Mouse (Mus musculus) cerebellum, postnatal 10 days (tissue): ENCODE results near the gene Ninj2.
A peak's percentile ranks its signal among the peaks of the same experiment; 100 is the strongest.

ENCODE experiments used
- DNase-seq, 2 experiments: peaks; one replicate each; pipeline ENCODE4 v3.0.0; 2021; ENCODE audit warnings: mixed read lengths in 2 of 2

Gene Ninj2

DNA sequence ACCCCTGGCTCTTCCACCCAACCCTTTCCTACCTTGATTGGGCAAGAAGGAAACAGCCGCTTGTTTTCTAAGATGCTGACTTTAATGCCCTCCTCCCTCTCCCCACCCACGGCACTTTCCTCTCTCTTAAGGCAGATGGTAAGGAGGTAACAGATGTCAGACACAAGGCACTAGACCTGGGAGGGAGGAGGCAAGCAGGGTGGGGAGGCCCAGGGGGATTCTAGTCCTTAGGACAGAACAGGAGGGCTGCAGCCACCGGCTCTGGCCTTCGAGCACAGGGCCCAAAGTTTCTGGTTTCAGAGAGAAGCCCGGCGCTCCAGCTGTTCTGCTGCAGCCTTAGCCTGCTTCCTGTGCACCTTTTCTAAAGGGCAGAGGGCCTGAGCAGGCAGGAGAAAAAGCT, 108.8 kb downstream of the Ninj2 start:
- no peak for DNase-seq

DNA sequence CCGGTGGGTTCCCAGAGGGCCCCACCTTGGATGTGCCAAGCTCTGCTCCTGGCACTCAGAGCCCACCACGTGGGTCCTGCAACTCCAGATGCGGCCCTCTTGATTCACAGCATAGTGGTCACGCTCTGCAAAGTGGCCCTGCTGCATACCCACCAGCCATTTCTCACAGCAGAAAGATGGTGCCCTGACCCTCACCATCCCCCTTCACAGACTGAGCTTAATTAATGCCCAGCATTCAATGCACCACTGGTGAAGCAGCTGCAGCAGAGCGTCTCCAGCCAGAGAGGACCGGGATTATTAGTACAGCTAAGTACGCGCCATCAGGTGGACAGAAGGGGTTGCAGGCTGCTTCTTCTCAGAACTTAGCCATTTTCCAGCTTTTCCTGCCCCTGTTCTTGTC, 109.3 kb downstream of the Ninj2 start:
- peak in 1 of 2 experiments; percentile 38 for DNase-seq

- DNase-seq = no peak
Measured at GRCm38 (mm10) chr6:120206586-120206985, 113.4 kb downstream of the Ninj2 start.

- DNase-seq = no peak
Measured at GRCm38 (mm10) chr6:120211536-120211935, 118.4 kb downstream of the Ninj2 start.

GRCm38 (mm10) chr6:120216702-120217101, 123.6 kb downstream of the Ninj2 start:
- DNase-seq = no peak

GRCm38 (mm10) chr6:120219281-120219680, 126.1 kb downstream of the Ninj2 start:
- DNase-seq = no peak

GRCm38 (mm10) chr6:120222669-120223068, 129.5 kb downstream of the Ninj2 start:
- DNase-seq = peak; percentile 74 to 77

- peak; percentile 46 to 47 for DNase-seq
Measured at GRCm38 (mm10) chr6:120225355-120225754, 132.2 kb downstream of the Ninj2 start.

DNA sequence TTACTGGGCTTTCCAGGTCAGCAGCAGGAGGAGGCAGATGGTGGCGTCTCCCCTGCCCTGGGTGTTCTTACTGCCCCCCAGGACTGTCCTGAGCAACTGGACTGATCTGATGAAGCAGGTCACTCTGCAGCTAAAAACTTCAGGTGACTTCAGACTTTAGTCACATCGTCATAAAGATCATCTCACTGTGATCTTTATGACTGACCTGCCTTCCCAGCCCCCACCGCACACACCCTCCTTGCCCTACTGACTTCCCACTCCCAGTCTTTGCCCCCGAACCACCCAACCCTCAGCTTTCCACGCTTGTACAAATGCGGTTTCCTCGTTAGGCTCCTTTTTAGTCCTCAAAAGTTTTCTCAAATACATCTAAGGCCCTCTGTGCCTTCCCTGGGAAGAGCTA, 133.9 kb downstream of the Ninj2 start:
- DNase-seq = no peak

GRCm38 (mm10) chr6:120229806-120230205, 136.7 kb downstream of the Ninj2 start:
- DNase-seq = no peak

DNA sequence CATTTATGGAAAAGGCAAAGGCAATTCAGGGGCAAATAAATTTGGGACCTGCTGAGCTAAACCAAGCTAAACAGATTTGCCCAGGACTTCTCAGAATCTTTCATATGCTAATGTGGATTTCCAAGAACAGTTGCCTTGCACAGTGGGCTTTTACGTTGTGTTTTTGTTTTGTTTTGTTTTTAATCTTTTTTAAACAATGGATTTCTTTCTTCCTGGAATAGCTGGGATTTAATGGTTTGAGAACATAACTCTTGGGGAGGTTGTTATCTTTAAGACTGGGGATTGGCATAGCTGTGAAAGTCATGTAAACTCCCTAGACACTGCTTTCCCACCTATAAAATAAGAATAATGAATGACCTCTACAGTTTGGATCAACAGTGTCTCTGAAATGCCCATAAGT, 137.3 kb downstream of the Ninj2 start:
- DNase-seq = no peak

DNA sequence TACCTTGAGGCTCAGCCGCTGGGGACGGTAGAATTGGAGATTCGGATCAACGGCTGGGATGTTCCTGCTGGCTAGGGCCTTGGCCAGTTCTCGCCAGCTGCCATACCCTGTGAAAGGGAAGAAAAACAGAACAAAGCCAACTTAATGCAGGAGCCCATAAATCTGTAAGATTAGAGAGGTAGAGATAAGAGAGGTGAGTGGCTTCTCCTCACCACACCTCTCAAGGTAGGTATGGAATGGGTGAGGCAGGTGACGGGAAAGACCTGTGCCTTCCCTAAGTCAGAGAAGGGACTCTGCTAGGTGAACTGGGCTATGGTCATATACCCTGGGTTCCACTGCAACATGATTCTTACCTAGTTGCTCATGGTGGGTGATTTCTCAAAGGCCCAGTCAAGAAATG, 139.7 kb downstream of the Ninj2 start:
- no peak for DNase-seq

GRCm38 (mm10) chr6:120235874-120236273, 142.7 kb downstream of the Ninj2 start:
- DNase-seq = no peak

- DNase-seq = peak; percentile 49 to 69
Measured at GRCm38 (mm10) chr6:120240461-120240860, 147.3 kb downstream of the Ninj2 start.

DNA sequence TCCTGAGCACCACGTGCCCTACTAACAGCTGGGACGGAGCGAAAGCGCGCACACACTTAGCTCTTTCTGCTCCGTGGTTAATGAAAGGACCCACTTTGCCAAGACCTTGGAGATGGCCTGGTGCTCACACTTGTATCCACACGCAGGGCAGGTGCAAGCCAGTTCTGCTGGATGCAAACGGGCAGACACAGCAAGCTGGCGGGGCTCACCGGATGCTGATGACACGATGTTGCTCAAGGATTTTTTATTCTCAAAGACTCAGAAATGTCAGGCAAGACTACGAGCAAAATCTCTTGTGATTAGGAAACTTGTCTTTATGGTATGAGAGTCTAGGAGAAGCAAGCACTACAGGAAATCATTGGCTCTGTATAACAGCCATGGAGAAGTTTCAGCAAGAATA, 148.3 kb downstream of the Ninj2 start:
- DNase-seq = no peak

GRCm38 (mm10) chr6:120242530-120242929, 149.4 kb downstream of the Ninj2 start:
- no peak for DNase-seq

DNA sequence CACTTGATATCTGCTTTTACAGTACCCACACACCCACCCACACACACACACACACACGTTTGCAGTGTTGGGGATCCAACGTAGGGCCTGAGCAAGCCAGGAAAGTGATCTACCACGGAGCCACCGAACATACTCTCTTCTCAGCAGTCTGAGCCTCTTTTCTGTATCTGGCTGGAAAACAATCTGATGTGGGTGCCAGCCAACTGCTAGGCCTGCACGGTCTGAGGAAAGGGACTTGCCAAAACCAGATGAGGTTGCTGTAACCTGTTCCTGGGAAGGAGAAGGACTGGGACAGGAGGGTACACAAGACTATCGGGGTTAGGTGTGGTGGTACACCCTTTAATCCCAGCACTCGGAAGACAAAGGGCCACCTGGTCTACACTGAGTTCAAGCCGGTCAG, 150.1 kb downstream of the Ninj2 start:
- DNase-seq = peak; percentile 48 to 58

GRCm38 (mm10) chr6:120246676-120247075, 153.5 kb downstream of the Ninj2 start:
- DNase-seq = no peak

DNA sequence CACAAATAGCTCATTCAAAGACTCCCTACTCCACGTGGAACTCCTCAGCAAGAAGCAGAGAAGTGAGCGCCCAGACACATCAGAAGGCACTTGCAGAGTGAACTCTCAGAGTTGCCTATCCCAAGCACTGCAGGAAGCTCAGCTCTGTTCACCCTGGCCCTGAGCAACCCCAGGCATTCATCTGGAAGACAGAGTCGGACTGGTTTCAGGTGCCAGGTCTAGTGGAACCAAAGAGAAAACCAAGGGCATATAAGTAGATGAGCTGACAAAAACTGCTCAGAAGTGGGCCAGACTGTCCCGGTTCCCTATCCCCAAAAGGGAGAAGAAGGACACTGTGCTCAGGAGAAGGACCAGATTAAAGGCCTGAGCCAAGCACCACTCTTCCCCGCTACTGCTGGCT, 156.7 kb downstream of the Ninj2 start:
- DNase-seq = no peak
